Mouse (Mus musculus) liver, embryonic 12.5 days (tissue): Measurements from ENCODE around the gene Gm19410. TPM values are rescaled to one million over a fixed set of nuclear protein-coding genes. Genes with fewer than 3 reads are reported as not detected.

Experiments
- ATAC-seq: fragments of 200-750 bp; cut with Nextera tagmentation; 2 replicates; pipeline ENCODE4 v1.8.0; 2017; ENCODE audit warnings: moderate number of reproducible peaks, mild to moderate bottlenecking, moderate library complexity
- H3K27ac ChIP-seq: fragments of 300-500 bp; sonication (generic); 2 replicates; pipeline ENCODE4 v1.5.1; 2016; ENCODE audit warnings: mild to moderate bottlenecking
- H3K27me3 ChIP-seq: fragments of 300-500 bp; sonication (generic); replicated peaks from 2 replicates; pipeline ENCODE4 v1.6.1; 2016; ENCODE audit warnings: mild to moderate bottlenecking, moderate library complexity
- H3K36me3 ChIP-seq: fragments of 300-500 bp; sonication (generic); 2 replicates; pipeline ENCODE4 v1.6.1; 2016; ENCODE audit warnings: mild to moderate bottlenecking, moderate library complexity
- H3K4me1 ChIP-seq: fragments of 300-500 bp; sonication (generic); 2 replicates; pipeline ENCODE4 v1.6.1; 2016
- H3K4me2 ChIP-seq: fragments of 300-500 bp; sonication (generic); 2 replicates; pipeline ENCODE4 v1.6.1; 2016; ENCODE audit warnings: mild to moderate bottlenecking, moderate library complexity
- H3K4me3 ChIP-seq: fragments of 300-500 bp; sonication (generic); 2 replicates; pipeline ENCODE4 v1.5.1; 2016; ENCODE audit warnings: mild to moderate bottlenecking, moderate library complexity
- H3K9ac ChIP-seq: fragments of 300-500 bp; sonication (generic); 2 replicates; pipeline ENCODE4 v1.6.1; 2016; ENCODE audit warnings: mild to moderate bottlenecking, moderate library complexity
- H3K9me3 ChIP-seq: fragments of 300-500 bp; sonication (generic); replicated peaks from 2 replicates; pipeline ENCODE4 v1.6.1; 2016; ENCODE audit warnings: mild to moderate bottlenecking, moderate library complexity
- WGBS: fragments of 180-500 bp; shearing (Covaris S2); methylation state at CpG from one replicate; pipeline ENCODE4 v1.1.7; 2016; ENCODE audit not compliant: insufficient replicate concordance; 5-methylcytosine and 5-hydroxymethylcytosine counted together
- microRNA-seq: library from miRNA; unstranded; fragments of <30 nt; microRNA quantifications from one replicate; pipeline ENCODE4, GENCODE M21; 2017
- polyA plus RNA-seq: library from polyadenylated mRNA; unstranded; fragments of >200 nt; fragmentation: Nextera tagmentation; extraction: Ambion mirVana; gene quantifications from 2 replicates; pipeline ENCODE4 v1.2.1, GENCODE M21; 2016

Gm19410 gene
- 0.08 and 0.10 TPM in 2 replicates for polyA plus RNA-seq

GRCm38 (mm10) chr8:35765499-35766193, at the start of gene Gm19410:
Gene Gm19410, plus strand, starts transcription at chr8:35765790.
- H3K9ac ChIP-seq: no peak within 1 kb of the TSS
- peak within 1 kb of the TSS; percentile 25 for H3K4me3 ChIP-seq
- no peaks in the 10 kb centered on the region for H3K36me3 ChIP-seq
- 0 out of 2 replicates have a peak, but pooled peaks cover 5% of the 10 kb centered on the region for H3K4me1 ChIP-seq
- peaks cover 38% of the 10 kb centered on the region for H3K27me3 ChIP-seq
- WGBS: 3% methylated on average over 35 of the region's 35 CpGs
- ATAC-seq: no peak
- H3K27ac ChIP-seq: no peak within 1 kb of the TSS
- no peaks in the 10 kb centered on the region for H3K9me3 ChIP-seq
- peak within 1 kb of the TSS; percentile 55 for H3K4me2 ChIP-seq

- no peaks in the 10 kb centered on the region for H3K4me1 ChIP-seq
- H3K27me3 ChIP-seq: no peaks in the 10 kb centered on the region
- no peak overlapping the region for H3K9ac ChIP-seq
- no peaks in the 10 kb centered on the region for H3K9me3 ChIP-seq
- H3K36me3 ChIP-seq: no peaks in the 10 kb centered on the region
- no peak overlapping the region for H3K4me2 ChIP-seq
- no peak overlapping the region for H3K4me3 ChIP-seq
- no peak overlapping the region for H3K27ac ChIP-seq
- WGBS: 46% methylated on average over 3 of the region's 3 CpGs
- ATAC-seq: no peak
Observed at GRCm38 (mm10) chr8:35730776-35731175, 34.8 kb upstream of the Gm19410 start.

GRCm38 (mm10) chr8:35735438-35735837, 30.2 kb upstream of the Gm19410 start:
- no peaks in the 10 kb centered on the region for H3K27me3 ChIP-seq
- no peaks in the 10 kb centered on the region for H3K9me3 ChIP-seq
- H3K36me3 ChIP-seq: no peaks in the 10 kb centered on the region
- H3K9ac ChIP-seq: no peak overlapping the region
- no peaks in the 10 kb centered on the region for H3K4me1 ChIP-seq
- no peak overlapping the region for H3K4me2 ChIP-seq
- 55% methylated on average over 3 of the region's 3 CpGs for WGBS
- no peak overlapping the region for H3K4me3 ChIP-seq
- no peak overlapping the region for H3K27ac ChIP-seq
- no peak for ATAC-seq

GRCm38 (mm10) chr8:35756202-35756601, 9.4 kb upstream of the Gm19410 start:
- Histone ChIP-seq H3K4me2 (no peak overlapping the region), H3K27me3 (no peaks in the 10 kb centered on the region), H3K9ac (no peak overlapping the region), H3K27ac (no peak overlapping the region), H3K9me3 (no peaks in the 10 kb centered on the region), H3K36me3 (no peaks in the 10 kb centered on the region), H3K4me1 (no peaks in the 10 kb centered on the region), H3K4me3 (no peak overlapping the region)
- no peak for ATAC-seq
- WGBS: 67% methylated on average over 5 of the region's 5 CpGs

- H3K27ac ChIP-seq: no peak overlapping the region
- peak overlapping the region; percentile 55 for H3K4me2 ChIP-seq
- H3K9me3 ChIP-seq: no peaks in the 10 kb centered on the region
- no peak for ATAC-seq
- no peaks in the 10 kb centered on the region for H3K36me3 ChIP-seq
- no peak overlapping the region for H3K9ac ChIP-seq
- 9% methylated on average over 9 of the region's 9 CpGs for WGBS
- H3K27me3 ChIP-seq: peaks cover 38% of the 10 kb centered on the region
- peak overlapping the region; percentile 25 for H3K4me3 ChIP-seq
- H3K4me1 ChIP-seq: 0 out of 2 replicates have a peak, but pooled peaks cover 5% of the 10 kb centered on the region
Observed at GRCm38 (mm10) chr8:35765020-35765419, 570 bp upstream of the Gm19410 start.

GRCm38 (mm10) chr8:35773508-35773907, 7.9 kb downstream of the Gm19410 start:
- no peak overlapping the region for H3K27ac ChIP-seq
- H3K4me3 ChIP-seq: no peak overlapping the region
- no peaks in the 10 kb centered on the region for H3K4me1 ChIP-seq
- H3K27me3 ChIP-seq: no peaks in the 10 kb centered on the region
- H3K36me3 ChIP-seq: no peaks in the 10 kb centered on the region
- no peak overlapping the region for H3K4me2 ChIP-seq
- no peak for ATAC-seq
- no peaks in the 10 kb centered on the region for H3K9me3 ChIP-seq
- H3K9ac ChIP-seq: no peak overlapping the region
- WGBS: 53% methylated on average over 7 of the region's 7 CpGs

Small RNA genes lying within 50 kb of the gene (microRNA-seq; reads per million reads assigned to microRNA genes)
- not detected for gene Gm44474
